In genomic region chr3:123447538-123448059, GRCm38 (mm10) we compare ENCODE assay signal across 7 mouse cellular contexts. TPM values are rescaled to one million over a fixed set of nuclear protein-coding genes. Genes with fewer than 3 reads are reported as not detected.
DNase-seq lines count a peak whose midpoint lies in the region; ATAC-seq and TF ChIP-seq lines count a peak whose summit lies in the region.

No protein-coding gene starts in this region.

- intact Hi-C loops in gastrocnemius, postnatal 36 days (cut with DNase I), result no loop called here

- no peaks in the 10 kb centered on the region for H3K36me3 ChIP-seq in hindbrain, embryonic 16.5 days (ENCODE audit: control insufficient read depth, insufficient read depth, low read length)
- H3K36me3 ChIP-seq in liver, postnatal 0 days (replicated peaks; ENCODE audit: insufficient read depth, low read length), result no peaks in the 10 kb centered on the region
- no peaks in the 10 kb centered on the region for H3K36me3 ChIP-seq in stomach, embryonic 16.5 days (ENCODE audit: control insufficient read depth, insufficient read depth, low read length)

- peak overlapping the region; percentile 85 for H3K9ac ChIP-seq in hindbrain, embryonic 16.5 days (ENCODE audit: low read depth, low read length)
- H3K9ac ChIP-seq in liver, postnatal 0 days (replicated peaks), result peak overlapping the region; percentile 44; the same call in 1 of the 2 replicates
- peak overlapping the region; percentile 78 for H3K9ac ChIP-seq in stomach, embryonic 16.5 days (ENCODE audit: low read length)

- H3K4me2 ChIP-seq in hindbrain, embryonic 16.5 days (ENCODE audit: low read length), result peak overlapping the region; percentile 100
- peak overlapping the region; percentile 90 for H3K4me2 ChIP-seq in liver, postnatal 0 days (ENCODE audit: low read depth, low read length)
- peak overlapping the region; percentile 100 for H3K4me2 ChIP-seq in stomach, embryonic 16.5 days (ENCODE audit: low read depth, low read length)

- H3K27me3 ChIP-seq in hindbrain, embryonic 16.5 days (replicated peaks; ENCODE audit: control insufficient read depth, insufficient read depth, low read length), result no peaks in the 10 kb centered on the region
- peaks cover 28% of the 10 kb centered on the region for H3K27me3 ChIP-seq in liver, postnatal 0 days (ENCODE audit: insufficient read depth, low read length)
- peaks cover 15% of the 10 kb centered on the region; the same call in 1 of the 2 replicates for H3K27me3 ChIP-seq in stomach, embryonic 16.5 days (ENCODE audit: control insufficient read depth, insufficient read depth, low read length)

- no peaks in the 10 kb centered on the region for H3K4me1 ChIP-seq in cortical plate, adult 2 months (ENCODE audit: control insufficient read depth, insufficient read depth, low read length)
- peaks cover 12% of the 10 kb centered on the region for H3K4me1 ChIP-seq in hindbrain, embryonic 16.5 days (ENCODE audit: control insufficient read depth, insufficient read depth, low read depth, low read length)
- H3K4me1 ChIP-seq in liver, postnatal 0 days (ENCODE audit: insufficient read depth), result peaks cover 7% of the 10 kb centered on the region
- peaks cover 8% of the 10 kb centered on the region for H3K4me1 ChIP-seq in stomach, embryonic 16.5 days (ENCODE audit: control insufficient read depth, insufficient read depth, low read length)

- H3K9me3 ChIP-seq in hindbrain, embryonic 16.5 days (ENCODE audit: control insufficient read depth, low read length), result no peaks in the 10 kb centered on the region
- no peaks in the 10 kb centered on the region for H3K9me3 ChIP-seq in liver, postnatal 0 days (ENCODE audit: low read length)
- no peaks in the 10 kb centered on the region for H3K9me3 ChIP-seq in stomach, embryonic 16.5 days (replicated peaks; ENCODE audit: control insufficient read depth, low read length)

- no peak for TF ChIP-seq POLR2A in cortical plate, adult 2 months (IDR thresholded peaks at IDR 0.05; ENCODE audit: extremely low read depth, insufficient read depth, low read length)

- H3K27ac ChIP-seq in cortical plate, adult 2 months (ENCODE audit: insufficient read depth, low read length), result no peak overlapping the region
- no peak overlapping the region for H3K27ac ChIP-seq in hindbrain, embryonic 16.5 days (ENCODE audit: low read depth, low read length)
- H3K27ac ChIP-seq in liver, postnatal 0 days (ENCODE audit: low read depth), result no peak overlapping the region
- H3K27ac ChIP-seq in stomach, embryonic 16.5 days (ENCODE audit: low read length), result no peak overlapping the region

- peak overlapping the region; percentile 47 for H3K4me3 ChIP-seq in cortical plate, adult 2 months (ENCODE audit: insufficient read depth, low read length)
- peak overlapping the region; percentile 83 for H3K4me3 ChIP-seq in hindbrain, embryonic 16.5 days (ENCODE audit: low read length)
- H3K4me3 ChIP-seq in liver, postnatal 0 days (ENCODE audit: low read depth, low read length), result peak overlapping the region; percentile 58
- peak overlapping the region; percentile 72 for H3K4me3 ChIP-seq in stomach, embryonic 16.5 days (replicated peaks; ENCODE audit: low read length)

- peak; percentile 40; the same call in 1 of the 2 replicates for ATAC-seq in hindbrain, embryonic 16.5 days
- ATAC-seq in liver, postnatal 0 days, result peak; percentile 7; the same call in 1 of the 2 replicates
- 0 out of 2 replicates have a peak, but pooled peaks have one; percentile 7 for ATAC-seq in stomach, embryonic 16.5 days (ENCODE audit: insufficient read depth, low FRiP score)

- no peak for TF ChIP-seq CTCF in cortical plate, adult 2 months (IDR thresholded peaks at IDR 0.05; ENCODE audit: extremely low read depth, insufficient read depth, low read length)
- TF ChIP-seq CTCF in liver, postnatal 0 days (IDR thresholded peaks at IDR 0.05; ENCODE audit: low read depth), result no peak

- DNase-seq in right cerebral cortex, postnatal 14 days, result peak; percentile 11
- DNase-seq in right cerebral cortex, adult 2 months (ENCODE audit: low spot score in 2 of 2), result no peak
- DNase-seq in liver, postnatal 0 days, result no peak
- no peak for DNase-seq in gastrocnemius, postnatal 36 days

- TF ChIP-seq EP300 in liver, postnatal 0 days (IDR thresholded peaks at IDR 0.05; ENCODE audit: low read depth), result no peak

- WGBS in hindbrain, embryonic 16.5 days, result 2% methylated on average over 13 of the region's 13 CpGs
- WGBS in liver, postnatal 0 days (ENCODE audit: insufficient replicate concordance), result 8% methylated on average over 13 of the region's 13 CpGs
- 7% methylated on average over 13 of the region's 13 CpGs for WGBS in stomach, embryonic 16.5 days

RNA-seq across cellular contexts. Expression of gene Prss12, which starts 0.9 kb away (rescaled TPM):
- polyA plus RNA-seq in cortical plate, adult 2 months (2012; rRNA removed), result 15.2 and 16.2 TPM in 2 replicates
- polyA plus RNA-seq in hindbrain, embryonic 16.5 days (2015; fragmentation: Nextera tagmentation; extraction: Ambion mirVana), result 25.1 and 25.9 TPM in 2 replicates
- 0.97 and 1.0 TPM in 2 replicates for polyA plus RNA-seq in liver, postnatal 0 days (2015; fragmentation: Nextera tagmentation; extraction: Ambion mirVana)
- 2.8 and 3.3 TPM in 2 replicates for polyA plus RNA-seq in stomach, embryonic 16.5 days (2015; fragmentation: Nextera tagmentation; extraction: Ambion mirVana)
- under 1 TPM; 0.32 to 0.66 TPM for total RNA-seq in gastrocnemius, postnatal 36 days (2021)
